Comparison of ENCODE assay signal across 8 mouse cellular contexts in the genomic region with DNA sequence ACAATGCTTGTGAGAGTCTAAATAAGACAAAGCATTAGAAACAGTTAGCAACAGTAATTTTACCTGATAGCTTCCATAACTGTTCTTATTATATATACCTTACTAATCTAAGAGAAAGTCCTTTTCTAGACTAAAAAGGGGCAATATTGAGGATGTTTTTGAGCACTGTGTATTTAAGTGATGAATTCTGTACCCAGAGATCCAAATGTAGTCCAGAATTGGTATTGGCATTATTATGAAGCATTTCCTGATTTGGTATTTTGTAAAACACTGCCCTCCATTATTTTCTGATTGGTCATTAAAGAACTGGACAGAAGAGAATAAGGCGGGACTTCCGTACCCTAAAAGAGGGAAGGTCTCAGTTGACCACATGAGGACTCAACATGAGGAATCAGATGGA. TPM values are rescaled to one million over a fixed set of nuclear protein-coding genes. Genes with fewer than 3 reads are reported as not detected.
DNase-seq lines count a peak whose midpoint lies in the region; ATAC-seq lines count a peak whose summit lies in the region.

A gene (plus strand): TSS at position 301 of the 400 bp plus-strand sequence.

- H3K36me3 ChIP-seq in kidney, embryonic 15.5 days: peaks cover 5% of the 10 kb centered on the region
- H3K36me3 ChIP-seq in intestine, embryonic 14.5 days (ENCODE audit: control insufficient read depth, insufficient read depth, low read length): peaks cover 2% of the 10 kb centered on the region; the same call in 1 of the 2 replicates
- H3K36me3 ChIP-seq in megakaryocyte, embryonic 14.5 days (replicated peaks; ENCODE audit: low read length): peaks cover 18% of the 10 kb centered on the region

- H3K4me3 ChIP-seq in kidney, embryonic 15.5 days (replicated peaks): no peak within 1 kb of the TSS
- no peak within 1 kb of the TSS for H3K4me3 ChIP-seq in intestine, embryonic 14.5 days (ENCODE audit: low read depth, low read length)
- no peak within 1 kb of the TSS for H3K4me3 ChIP-seq in megakaryocyte, embryonic 14.5 days (replicated peaks)

- H3K27me3 ChIP-seq in kidney, embryonic 15.5 days: no peaks in the 10 kb centered on the region
- H3K27me3 ChIP-seq in intestine, embryonic 14.5 days (replicated peaks; ENCODE audit: control insufficient read depth, insufficient read depth, low read length): no peaks in the 10 kb centered on the region
- H3K27me3 ChIP-seq in megakaryocyte, embryonic 14.5 days (replicated peaks): no peaks in the 10 kb centered on the region

- H3K9me3 ChIP-seq in kidney, embryonic 15.5 days (replicated peaks): no peaks in the 10 kb centered on the region
- H3K9me3 ChIP-seq in intestine, embryonic 14.5 days (ENCODE audit: control insufficient read depth, low read length): no peaks in the 10 kb centered on the region
- H3K9me3 ChIP-seq in megakaryocyte, embryonic 14.5 days: peaks cover 3% of the 10 kb centered on the region; the same call in 1 of the 2 replicates

- no peak within 1 kb of the TSS for H3K27ac ChIP-seq in kidney, embryonic 15.5 days
- H3K27ac ChIP-seq in intestine, embryonic 14.5 days (ENCODE audit: low read depth): no peak within 1 kb of the TSS

- H3K4me2 ChIP-seq in kidney, embryonic 15.5 days: no peak within 1 kb of the TSS
- H3K4me2 ChIP-seq in intestine, embryonic 14.5 days (ENCODE audit: low read length): no peak within 1 kb of the TSS

- intact Hi-C loops in gastrocnemius, postnatal 14 days (cut with DNase I; ENCODE audit: low total_unique reads): no loop called here

- peaks cover 18% of the 10 kb centered on the region for H3K4me1 ChIP-seq in kidney, embryonic 15.5 days
- peaks cover 17% of the 10 kb centered on the region for H3K4me1 ChIP-seq in intestine, embryonic 14.5 days (replicated peaks; ENCODE audit: control insufficient read depth, insufficient read depth, low read length)
- peaks cover 49% of the 10 kb centered on the region for H3K4me1 ChIP-seq in megakaryocyte, embryonic 14.5 days

- ATAC-seq in kidney, embryonic 15.5 days (replicated peaks; ENCODE audit: low FRiP score): no peak
- no peak for ATAC-seq in intestine, embryonic 14.5 days (replicated peaks; ENCODE audit: low FRiP score, low TSS enrichment, low read depth)

- no peak for DNase-seq in kidney, adult 18-20 months
- DNase-seq in adrenal gland, postnatal 25 days: no peak
- DNase-seq in gastrocnemius, postnatal 14 days: no peak
- DNase-seq in intestine, embryonic 14.5 days (ENCODE audit: low spot score): no peak
- DNase-seq in c-Kit-positive CD71-positive TER-119-positive erythroid progenitor cells, embryonic 14.5 days (ENCODE audit: low spot score): no peak
- no peak for DNase-seq in thymus, postnatal 36 days

- 92% methylated on average over 2 of the region's 2 CpGs for WGBS in kidney, embryonic 15.5 days
- WGBS in intestine, embryonic 14.5 days: 96% methylated on average over 2 of the region's 2 CpGs

- H3K9ac ChIP-seq in kidney, embryonic 15.5 days: no peak within 1 kb of the TSS
- H3K9ac ChIP-seq in intestine, embryonic 14.5 days (ENCODE audit: low read length): no peak within 1 kb of the TSS

RNA-seq across cellular contexts. Expression of the gene that starts here (rescaled TPM):
- 160 and 246 TPM in 2 replicates for polyA plus RNA-seq in kidney, embryonic 15.5 days (2015; fragmentation: Nextera tagmentation; extraction: Ambion mirVana)
- total RNA-seq in adrenal gland, postnatal 25 days (2021): 144 and 170 TPM in 2 replicates
- 100 to 1,000 TPM; 139 to 149 TPM for total RNA-seq in gastrocnemius, postnatal 14 days (2021)
- polyA plus RNA-seq in intestine, embryonic 14.5 days (2014; fragmentation: Nextera tagmentation; extraction: Ambion mirVana): 59.9 and 64.8 TPM in 2 replicates
- polyA plus RNA-seq in megakaryocyte, embryonic 14.5 days (2012; ENCODE audit: insufficient read depth, low replicate concordance): 209 and 240 TPM in 2 replicates
